Mouse (Mus musculus) forebrain, embryonic 15.5 days (tissue): ENCODE measurements around the gene Asprv1. TPM values are rescaled to one million over a fixed set of nuclear protein-coding genes. Genes with fewer than 3 reads are reported as not detected.

Experiments
- ATAC-seq: fragments of 200-750 bp; cut with Nextera tagmentation; replicated peaks from 2 replicates; pipeline ENCODE4 v1.8.0; 2017; ENCODE audit warnings: mild to moderate bottlenecking, moderate TSS enrichment, moderate library complexity
- H3K27ac ChIP-seq: fragments of 300-500 bp; sonication (generic); replicated peaks from 2 replicates; pipeline ENCODE4 v1.5.1; 2015; ENCODE audit warnings: mild to moderate bottlenecking, inconsistent platforms
- H3K27me3 ChIP-seq: fragments of 300-500 bp; sonication (generic); 2 replicates; pipeline ENCODE4 v1.6.1; 2015; ENCODE audit warnings: inconsistent platforms
- H3K36me3 ChIP-seq: fragments of 300-500 bp; sonication (generic); 2 replicates; pipeline ENCODE4 v1.6.1; 2015; ENCODE audit warnings: mild to moderate bottlenecking, inconsistent platforms
- H3K4me1 ChIP-seq: fragments of 300-500 bp; sonication (generic); 2 replicates; pipeline ENCODE4 v1.6.1; 2015; ENCODE audit warnings: inconsistent platforms
- H3K4me2 ChIP-seq: fragments of 300-500 bp; sonication (generic); replicated peaks from 2 replicates; pipeline ENCODE4 v1.6.1; 2015; ENCODE audit warnings: mild to moderate bottlenecking, inconsistent platforms
- H3K4me3 ChIP-seq: fragments of 300-500 bp; sonication (generic); 2 replicates; pipeline ENCODE4 v1.5.1; 2015; ENCODE audit warnings: mild to moderate bottlenecking, inconsistent platforms
- H3K9ac ChIP-seq: fragments of 300-500 bp; sonication (generic); replicated peaks from 2 replicates; pipeline ENCODE4 v1.6.1; 2015; ENCODE audit warnings: mild to moderate bottlenecking, inconsistent platforms
- H3K9me3 ChIP-seq: fragments of 300-500 bp; sonication (generic); 2 replicates; pipeline ENCODE4 v1.6.1; 2016; ENCODE audit warnings: inconsistent platforms
- WGBS: fragments of 180-500 bp; shearing (Covaris S2); methylation state at CpG from one replicate; pipeline ENCODE4 v1.1.7; 2015; ENCODE audit warnings: mixed read lengths; 5-methylcytosine and 5-hydroxymethylcytosine counted together
- polyA plus RNA-seq: library from polyadenylated mRNA; unstranded; fragments of >200 nt; fragmentation: Nextera tagmentation; extraction: Ambion mirVana; gene quantifications from 2 replicates; pipeline ENCODE4 v1.2.1, GENCODE M21; 2015

The Asprv1 gene
- polyA plus RNA-seq, 1 experiment from 2014 or later, result 0.61 TPM

GRCm38 (mm10) chr6:86594636-86595035 lies 33.3 kb upstream of the Asprv1 start:
- no peak overlapping the region; the same call in 1 of the 2 replicates for H3K9ac ChIP-seq
- ATAC-seq, result no peak
- peak overlapping the region; percentile 19 for H3K4me2 ChIP-seq
- H3K27me3 ChIP-seq, result no peaks in the 10 kb centered on the region
- 25% methylated on average over 9 of the region's 9 CpGs for WGBS
- H3K4me1 ChIP-seq, result peaks cover 2% of the 10 kb centered on the region; the same call in 1 of the 2 replicates
- H3K4me3 ChIP-seq, result 0 out of 2 replicates have a peak overlapping the region, but pooled peaks have one; percentile 5
- H3K27ac ChIP-seq, result no peak overlapping the region
- H3K9me3 ChIP-seq, result no peaks in the 10 kb centered on the region
- no peaks in the 10 kb centered on the region for H3K36me3 ChIP-seq

- 90% methylated on average over 17 of the region's 17 CpGs for WGBS
- H3K4me3 ChIP-seq, result no peak overlapping the region
- H3K9me3 ChIP-seq, result no peaks in the 10 kb centered on the region
- no peak overlapping the region for H3K9ac ChIP-seq
- ATAC-seq, result no peak
- H3K4me1 ChIP-seq, result peaks cover 11% of the 10 kb centered on the region
- no peaks in the 10 kb centered on the region for H3K27me3 ChIP-seq
- no peak overlapping the region for H3K27ac ChIP-seq
- no peak overlapping the region for H3K4me2 ChIP-seq
- H3K36me3 ChIP-seq, result no peaks in the 10 kb centered on the region
These were observed 32.0 kb upstream of the Asprv1 start for GRCm38 (mm10) chr6:86595865-86596440.

- H3K9ac ChIP-seq, result no peak overlapping the region
- peaks cover 11% of the 10 kb centered on the region for H3K4me1 ChIP-seq
- H3K27me3 ChIP-seq, result no peaks in the 10 kb centered on the region
- ATAC-seq, result 0 out of 2 replicates have a peak, but pooled peaks have one; percentile 35
- H3K9me3 ChIP-seq, result no peaks in the 10 kb centered on the region
- no peak overlapping the region for H3K4me3 ChIP-seq
- no peaks in the 10 kb centered on the region for H3K36me3 ChIP-seq
- H3K27ac ChIP-seq, result no peak overlapping the region
- 72% methylated on average over 5 of the region's 5 CpGs for WGBS
- H3K4me2 ChIP-seq, result no peak overlapping the region
These were observed 29.2 kb upstream of the Asprv1 start for GRCm38 (mm10) chr6:86598742-86599193.

- ATAC-seq, result 0 out of 2 replicates have a peak, but pooled peaks have one; percentile 38
- H3K36me3 ChIP-seq, result no peaks in the 10 kb centered on the region
- WGBS, result 26% methylated on average over 4 of the region's 4 CpGs
These were observed 28.8 kb upstream of the Asprv1 start for GRCm38 (mm10) chr6:86599197-86599596.

GRCm38 (mm10) chr6:86599951-86600414 lies 28.0 kb upstream of the Asprv1 start:
- H3K9ac ChIP-seq, result no peak overlapping the region
- no peak overlapping the region for H3K27ac ChIP-seq
- H3K27me3 ChIP-seq, result no peaks in the 10 kb centered on the region
- no peak for ATAC-seq
- no peaks in the 10 kb centered on the region for H3K36me3 ChIP-seq
- no peak overlapping the region for H3K4me3 ChIP-seq
- H3K9me3 ChIP-seq, result no peaks in the 10 kb centered on the region
- WGBS, result 30% methylated on average over 6 of the region's 6 CpGs
- H3K4me2 ChIP-seq, result no peak overlapping the region
- H3K4me1 ChIP-seq, result peaks cover 11% of the 10 kb centered on the region

More at GRCm38 (mm10) chr6:86599197-86599596, 28.8 kb upstream of the Asprv1 start:
- peaks cover 11% of the 10 kb centered on the region for H3K4me1 ChIP-seq
- no peak overlapping the region for H3K4me3 ChIP-seq
- no peaks in the 10 kb centered on the region for H3K9me3 ChIP-seq
- no peak overlapping the region for H3K27ac ChIP-seq
- H3K4me2 ChIP-seq, result no peak overlapping the region
- no peak overlapping the region for H3K9ac ChIP-seq
- H3K27me3 ChIP-seq, result no peaks in the 10 kb centered on the region

- Histone ChIP-seq H3K4me3 (no peak overlapping the region), H3K9ac (no peak overlapping the region), H3K4me1 (peaks cover 3% of the 10 kb centered on the region; the same call in 1 of the 2 replicates), H3K27ac (no peak overlapping the region), H3K9me3 (no peaks in the 10 kb centered on the region), H3K36me3 (no peaks in the 10 kb centered on the region), H3K27me3 (no peaks in the 10 kb centered on the region), H3K4me2 (no peak overlapping the region)
- ATAC-seq, result no peak
- 75% methylated on average over 7 of the region's 7 CpGs for WGBS
These were observed 22.7 kb upstream of the Asprv1 start for GRCm38 (mm10) chr6:86605260-86605659.

GRCm38 (mm10) chr6:86606289-86606688 lies 21.7 kb upstream of the Asprv1 start:
- no peak for ATAC-seq
- no peaks in the 10 kb centered on the region for H3K36me3 ChIP-seq
- H3K4me3 ChIP-seq, result no peak overlapping the region
- H3K4me2 ChIP-seq, result no peak overlapping the region
- no peak overlapping the region for H3K27ac ChIP-seq
- H3K9ac ChIP-seq, result no peak overlapping the region
- 83% methylated on average over 4 of the region's 4 CpGs for WGBS
- H3K4me1 ChIP-seq, result no peaks in the 10 kb centered on the region
- no peaks in the 10 kb centered on the region for H3K9me3 ChIP-seq
- H3K27me3 ChIP-seq, result no peaks in the 10 kb centered on the region

- no peaks in the 10 kb centered on the region for H3K4me1 ChIP-seq
- no peak overlapping the region for H3K4me2 ChIP-seq
- H3K9me3 ChIP-seq, result no peaks in the 10 kb centered on the region
- no peaks in the 10 kb centered on the region for H3K27me3 ChIP-seq
- H3K4me3 ChIP-seq, result no peak overlapping the region
- no peak overlapping the region for H3K27ac ChIP-seq
- H3K36me3 ChIP-seq, result no peaks in the 10 kb centered on the region
- no peak for ATAC-seq
- 82% methylated on average over 6 of the region's 6 CpGs for WGBS
- no peak overlapping the region for H3K9ac ChIP-seq
These were observed 20.5 kb upstream of the Asprv1 start for GRCm38 (mm10) chr6:86607471-86607870.

GRCm38 (mm10) chr6:86609235-86609634 lies 18.7 kb upstream of the Asprv1 start:
- 93% methylated on average over 6 of the region's 6 CpGs for WGBS
- Histone ChIP-seq H3K9ac (no peak overlapping the region), H3K27ac (no peak overlapping the region), H3K4me1 (no peaks in the 10 kb centered on the region), H3K4me3 (no peak overlapping the region), H3K9me3 (no peaks in the 10 kb centered on the region), H3K36me3 (no peaks in the 10 kb centered on the region), H3K4me2 (no peak overlapping the region), H3K27me3 (no peaks in the 10 kb centered on the region)
- no peak for ATAC-seq

GRCm38 (mm10) chr6:86610714-86611113 lies 17.2 kb upstream of the Asprv1 start:
- ATAC-seq, result no peak
- H3K27ac ChIP-seq, result no peak overlapping the region
- no peak overlapping the region for H3K4me3 ChIP-seq
- H3K9ac ChIP-seq, result no peak overlapping the region
- H3K36me3 ChIP-seq, result no peaks in the 10 kb centered on the region
- H3K27me3 ChIP-seq, result no peaks in the 10 kb centered on the region
- no peaks in the 10 kb centered on the region for H3K9me3 ChIP-seq
- no peaks in the 10 kb centered on the region for H3K4me1 ChIP-seq
- H3K4me2 ChIP-seq, result no peak overlapping the region
- 60% methylated on average over 5 of the region's 5 CpGs for WGBS

GRCm38 (mm10) chr6:86615301-86615700 lies 12.7 kb upstream of the Asprv1 start:
- no peaks in the 10 kb centered on the region for H3K27me3 ChIP-seq
- H3K9ac ChIP-seq, result no peak overlapping the region
- no peak for ATAC-seq
- H3K9me3 ChIP-seq, result no peaks in the 10 kb centered on the region
- H3K4me3 ChIP-seq, result no peak overlapping the region
- no peaks in the 10 kb centered on the region for H3K36me3 ChIP-seq
- H3K4me2 ChIP-seq, result no peak overlapping the region
- no peak overlapping the region for H3K27ac ChIP-seq
- WGBS, result 93% methylated on average over 4 of the region's 4 CpGs
- no peaks in the 10 kb centered on the region for H3K4me1 ChIP-seq

GRCm38 (mm10) chr6:86623201-86623600 lies 4.8 kb upstream of the Asprv1 start:
- 83% methylated on average over 4 of the region's 4 CpGs for WGBS
- Histone ChIP-seq H3K27ac (no peak overlapping the region), H3K27me3 (no peaks in the 10 kb centered on the region), H3K9me3 (no peaks in the 10 kb centered on the region), H3K9ac (no peak overlapping the region), H3K4me2 (no peak overlapping the region), H3K4me3 (no peak overlapping the region), H3K36me3 (no peaks in the 10 kb centered on the region), H3K4me1 (peaks cover 6% of the 10 kb centered on the region; the same call in 1 of the 2 replicates)
- ATAC-seq, result no peak
